Mouse (Mus musculus): Measurements from ENCODE around the gene Acly. TPM values are rescaled to one million over a fixed set of nuclear protein-coding genes. Genes with fewer than 3 reads are reported as not detected.
"Not testable (repeated sequence)": the region's sequence is repeated elsewhere in the genome, so short reads cannot be mapped to it uniquely, and the experiment has no call there.

Acly gene
- polyA plus RNA-seq, 1 experiment from 2014 or later: 320 TPM

DNA sequence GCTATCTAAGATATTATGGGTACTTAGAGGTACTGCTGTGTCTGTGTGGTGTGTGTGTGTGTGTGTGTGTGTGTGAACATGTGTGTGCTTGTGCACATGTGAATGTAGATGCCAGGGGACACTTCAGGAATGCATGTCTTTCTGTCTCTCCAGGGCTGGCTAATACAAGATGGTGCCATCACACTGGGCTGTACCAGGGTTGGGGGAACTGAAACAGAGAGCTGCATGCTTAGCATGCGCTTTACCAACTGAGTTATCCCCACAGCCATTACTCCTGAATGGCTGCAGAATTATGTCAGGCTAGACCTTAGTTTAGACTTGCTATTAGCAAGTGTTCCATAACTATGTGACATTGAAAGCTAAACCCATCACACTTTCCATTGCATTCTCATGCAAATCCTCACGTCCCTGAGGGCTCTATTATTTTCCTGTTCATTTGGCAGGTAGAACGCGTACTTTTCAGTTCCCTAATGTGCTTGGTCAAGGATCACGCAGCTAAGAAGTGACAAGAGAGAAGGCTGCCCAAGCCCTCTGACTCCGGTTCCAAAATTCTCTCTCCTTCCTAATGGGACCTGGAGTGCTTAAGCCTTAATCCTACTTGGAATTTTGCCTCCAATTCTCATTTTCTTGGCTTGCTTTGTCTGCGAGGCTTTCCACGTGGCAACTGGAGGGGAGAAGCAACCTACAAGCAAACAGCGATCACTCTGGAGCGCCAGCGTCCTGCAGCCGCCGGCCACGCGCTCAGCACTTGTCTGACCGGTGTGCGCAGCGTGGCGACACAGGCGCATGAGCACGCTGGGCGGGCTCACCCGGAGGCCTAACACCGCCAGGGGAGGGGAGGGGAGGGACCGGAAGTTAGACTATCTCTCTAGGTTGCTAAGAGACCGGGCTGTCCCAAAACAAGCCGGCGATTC, 17.3 kb upstream of the Acly start, which contains the start of gene Ttc25:
Gene Ttc25 (plus strand): TSS at position 776 of the 914 bp plus-strand sequence.
- no peaks in the 10 kb centered on the region for H3K9me3 ChIP-seq
- peak within 1 kb of the TSS; percentile 50 for H3K9ac ChIP-seq
- 4% methylated on average over 28 of the region's 28 CpGs for WGBS
- no peaks in the 10 kb centered on the region for H3K36me3 ChIP-seq (replicated peaks)
- peak within 1 kb of the TSS; percentile 67 for H3K4me2 ChIP-seq
- ATAC-seq (ENCODE audit: low FRiP score): peak; percentile 97
- H3K4me1 ChIP-seq: peaks cover 12% of the 10 kb centered on the region
- peak within 1 kb of the TSS; percentile 64 for H3K27ac ChIP-seq
- peaks cover 21% of the 10 kb centered on the region; the same call in 1 of the 2 replicates for H3K27me3 ChIP-seq
- H3K4me3 ChIP-seq (replicated peaks): peak within 1 kb of the TSS; percentile 46

DNA sequence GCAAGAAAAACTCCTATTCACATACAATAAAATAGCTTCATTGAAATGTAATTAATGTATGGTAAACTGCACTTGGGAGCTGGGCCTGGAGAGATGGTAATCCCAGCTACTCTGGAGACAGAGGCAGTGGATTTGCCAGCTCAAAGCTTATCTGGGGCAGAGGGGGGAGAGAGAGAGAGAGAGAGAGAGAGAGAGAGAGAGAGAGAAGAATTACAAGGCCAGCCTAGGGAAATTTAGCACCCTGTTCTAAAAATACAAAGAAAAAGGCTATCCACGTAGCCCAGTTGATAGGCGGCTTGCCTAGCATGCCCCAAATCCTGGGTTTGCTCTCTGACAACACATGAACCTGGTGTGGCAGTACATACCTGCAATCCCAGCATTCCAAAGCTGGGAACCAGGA, 13.8 kb upstream of the Acly start:
- Histone ChIP-seq H3K36me3 (replicated peaks) (no peaks in the 10 kb centered on the region), H3K4me3 (replicated peaks) (no peak overlapping the region), H3K9me3 (no peaks in the 10 kb centered on the region), H3K4me2 (no peak overlapping the region), H3K9ac (no peak overlapping the region), H3K27me3 (peaks cover 22% of the 10 kb centered on the region; the same call in 1 of the 2 replicates), H3K27ac (no peak overlapping the region), H3K4me1 (peaks cover 12% of the 10 kb centered on the region)
- WGBS: 93% methylated on average over 2 of the region's 2 CpGs
- ATAC-seq (ENCODE audit: low FRiP score): no peak

DNA sequence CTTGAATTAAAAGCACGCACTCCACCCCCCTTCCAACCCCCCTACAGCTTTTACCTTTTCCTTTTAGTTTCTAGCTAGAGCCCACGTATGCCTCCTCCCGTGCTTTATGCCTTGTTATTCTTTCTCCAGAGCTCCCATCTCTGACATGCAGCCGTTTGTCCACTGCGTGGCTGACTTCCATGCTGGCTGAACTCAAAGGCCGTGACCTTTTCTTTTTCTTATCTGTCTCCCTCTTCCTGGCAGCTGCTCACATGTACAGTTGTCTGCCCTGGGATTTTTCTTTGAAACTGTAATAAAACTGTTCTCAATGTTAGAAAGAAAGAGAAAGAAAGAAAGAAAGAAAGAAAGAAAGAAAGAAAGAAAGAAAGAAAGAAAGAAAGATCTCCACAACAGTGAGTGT, 13.2 kb upstream of the Acly start:
- Histone ChIP-seq H3K9ac (no peak overlapping the region), H3K4me1 (peaks cover 9% of the 10 kb centered on the region), H3K9me3 (no peaks in the 10 kb centered on the region), H3K27me3 (peaks cover 25% of the 10 kb centered on the region; the same call in 1 of the 2 replicates), H3K4me3 (replicated peaks) (no peak overlapping the region), H3K4me2 (no peak overlapping the region), H3K27ac (no peak overlapping the region), H3K36me3 (replicated peaks) (no peaks in the 10 kb centered on the region)
- ATAC-seq (ENCODE audit: low FRiP score): no peak
- WGBS: 67% methylated on average over 6 of the region's 6 CpGs

DNA sequence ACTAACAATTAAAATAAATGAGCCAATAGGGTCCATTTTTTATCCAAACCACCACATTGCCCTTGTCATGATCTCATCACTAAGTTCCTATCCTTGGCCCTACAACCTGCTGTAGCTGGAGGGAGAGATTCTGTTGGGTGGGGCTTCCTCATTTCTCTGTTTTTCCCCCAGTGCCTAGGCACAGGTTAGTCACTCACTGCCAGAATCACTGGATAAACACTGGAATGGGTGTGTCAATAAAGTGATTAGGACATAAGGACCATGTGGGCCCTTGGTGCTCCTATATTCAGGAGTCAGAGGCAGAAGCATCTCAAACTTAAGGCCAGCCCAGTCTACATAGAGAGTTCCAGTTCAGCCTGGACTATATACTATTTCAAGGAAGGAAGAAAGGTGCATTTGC, 8.7 kb upstream of the Acly start:
- Histone ChIP-seq H3K27ac (no peak overlapping the region), H3K27me3 (peaks cover 50% of the 10 kb centered on the region; the same call in 1 of the 2 replicates), H3K4me2 (no peak overlapping the region), H3K9me3 (no peaks in the 10 kb centered on the region), H3K36me3 (replicated peaks) (no peaks in the 10 kb centered on the region), H3K9ac (no peak overlapping the region), H3K4me3 (replicated peaks) (no peak overlapping the region), H3K4me1 (no peaks in the 10 kb centered on the region)
- ATAC-seq (ENCODE audit: low FRiP score): no peak

DNA sequence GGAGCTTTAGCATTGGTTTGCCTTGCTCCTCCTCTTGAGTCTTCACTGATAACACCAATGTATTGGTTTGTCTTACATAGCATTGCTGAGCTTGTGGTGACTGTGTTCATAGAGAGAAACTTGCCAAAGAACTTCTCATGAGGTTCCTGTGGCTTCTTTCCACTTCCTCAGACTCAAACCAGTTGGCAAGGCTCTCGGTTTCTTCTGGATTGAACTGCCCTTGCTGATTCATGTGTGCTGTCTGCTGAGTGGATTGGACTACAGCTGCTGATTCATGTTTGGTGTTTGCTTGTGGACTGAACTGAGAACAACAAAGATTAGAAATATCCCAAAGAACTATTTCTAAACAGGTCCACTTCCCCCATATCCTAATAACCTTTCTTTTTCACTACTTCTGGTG, 8.2 kb upstream of the Acly start:
- H3K9me3 ChIP-seq: no peaks in the 10 kb centered on the region
- 91% methylated on average over 1 of the region's 1 CpGs for WGBS
- ATAC-seq (ENCODE audit: low FRiP score): no peak

DNA sequence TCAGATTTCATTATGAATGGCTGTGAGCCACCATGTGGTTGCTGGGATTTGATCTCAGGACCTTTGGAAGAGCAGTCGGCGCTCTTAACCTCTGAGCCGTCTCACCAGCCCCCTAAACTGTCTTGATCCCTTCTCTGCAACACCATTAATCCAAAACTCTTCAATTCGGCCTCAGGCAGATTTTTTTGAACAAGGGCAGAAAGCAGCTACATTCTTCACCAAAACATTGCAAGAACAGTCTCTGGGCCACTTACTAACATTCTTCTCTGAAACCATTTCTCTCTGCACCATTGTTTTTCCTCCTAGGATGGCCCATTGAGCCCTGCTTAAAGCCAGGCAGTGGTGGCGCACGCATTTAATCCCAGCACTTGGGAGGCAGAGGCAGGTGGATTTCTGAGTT, 7.0 kb upstream of the Acly start:
- H3K4me1 ChIP-seq; H3K9ac ChIP-seq; H3K27ac ChIP-seq; H3K36me3 ChIP-seq (replicated peaks); H3K9me3 ChIP-seq; H3K4me3 ChIP-seq (replicated peaks); ATAC-seq (ENCODE audit: low FRiP score); H3K4me2 ChIP-seq: not testable (repeated sequence)
- H3K27me3 ChIP-seq: peaks cover 45% of the 10 kb centered on the region; the same call in 1 of the 2 replicates
- WGBS: 85% methylated on average over 6 of the region's 6 CpGs

More for the DNA sequence above, 8.2 kb upstream of the Acly start:
- Histone ChIP-seq H3K9ac (no peak overlapping the region), H3K27me3 (peaks cover 48% of the 10 kb centered on the region; the same call in 1 of the 2 replicates), H3K36me3 (replicated peaks) (no peaks in the 10 kb centered on the region), H3K27ac (no peak overlapping the region), H3K4me1 (no peaks in the 10 kb centered on the region), H3K4me2 (no peak overlapping the region), H3K4me3 (replicated peaks) (no peak overlapping the region)

DNA sequence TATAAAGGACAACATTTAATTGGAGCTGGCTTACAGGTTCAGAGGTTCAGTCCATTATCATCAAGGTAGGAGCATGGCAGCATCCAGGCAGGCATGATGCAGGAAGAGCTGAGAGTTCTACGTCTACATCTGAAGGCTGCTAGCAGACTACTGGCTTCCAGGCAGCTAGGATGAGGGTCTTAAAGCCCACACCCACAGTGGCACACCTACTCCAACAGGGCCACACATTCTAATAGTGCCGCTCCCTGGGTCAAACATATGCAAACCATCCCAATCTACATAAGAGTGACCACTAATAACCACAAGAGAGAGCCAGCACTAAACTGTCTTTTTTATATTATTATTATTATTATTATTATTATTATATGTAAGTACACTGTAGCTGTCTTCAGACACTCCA, 6.6 kb upstream of the Acly start:
- not testable (repeated sequence) for ATAC-seq (ENCODE audit: low FRiP score); H3K4me2 ChIP-seq; H3K27ac ChIP-seq; H3K4me1 ChIP-seq; H3K9me3 ChIP-seq; H3K36me3 ChIP-seq (replicated peaks); H3K9ac ChIP-seq; H3K4me3 ChIP-seq (replicated peaks)
- H3K27me3 ChIP-seq: peaks cover 45% of the 10 kb centered on the region; the same call in 1 of the 2 replicates
- 70% methylated on average over 2 of the region's 2 CpGs for WGBS

DNA sequence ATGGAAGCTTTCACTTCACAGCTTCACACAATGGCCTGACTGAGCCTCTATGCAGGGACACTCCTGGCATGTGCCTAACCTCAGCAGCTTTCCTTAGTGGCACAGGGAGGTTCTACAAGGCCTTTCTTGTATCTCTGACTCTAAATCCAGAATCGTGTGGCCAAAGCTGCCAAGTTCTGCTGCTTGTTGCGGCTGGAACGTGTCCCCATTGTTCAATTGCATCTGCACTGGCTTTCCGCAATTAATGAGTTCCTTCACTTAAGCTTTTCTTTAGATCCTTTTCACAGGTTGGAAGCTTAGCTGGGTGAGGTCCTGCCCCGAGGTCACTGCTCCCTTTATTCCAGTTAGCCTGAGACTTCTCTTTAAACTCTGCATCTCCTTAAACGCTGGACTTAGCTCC, 6.1 kb upstream of the Acly start:
- Histone ChIP-seq H3K4me2 (no peak overlapping the region), H3K36me3 (replicated peaks) (no peaks in the 10 kb centered on the region), H3K9ac (no peak overlapping the region), H3K4me1 (no peaks in the 10 kb centered on the region), H3K27ac (no peak overlapping the region), H3K27me3 (peaks cover 45% of the 10 kb centered on the region; the same call in 1 of the 2 replicates), H3K9me3 (no peaks in the 10 kb centered on the region), H3K4me3 (replicated peaks) (no peak overlapping the region)
- 9% methylated on average over 6 of the region's 6 CpGs for WGBS
- ATAC-seq (ENCODE audit: low FRiP score): no peak

DNA sequence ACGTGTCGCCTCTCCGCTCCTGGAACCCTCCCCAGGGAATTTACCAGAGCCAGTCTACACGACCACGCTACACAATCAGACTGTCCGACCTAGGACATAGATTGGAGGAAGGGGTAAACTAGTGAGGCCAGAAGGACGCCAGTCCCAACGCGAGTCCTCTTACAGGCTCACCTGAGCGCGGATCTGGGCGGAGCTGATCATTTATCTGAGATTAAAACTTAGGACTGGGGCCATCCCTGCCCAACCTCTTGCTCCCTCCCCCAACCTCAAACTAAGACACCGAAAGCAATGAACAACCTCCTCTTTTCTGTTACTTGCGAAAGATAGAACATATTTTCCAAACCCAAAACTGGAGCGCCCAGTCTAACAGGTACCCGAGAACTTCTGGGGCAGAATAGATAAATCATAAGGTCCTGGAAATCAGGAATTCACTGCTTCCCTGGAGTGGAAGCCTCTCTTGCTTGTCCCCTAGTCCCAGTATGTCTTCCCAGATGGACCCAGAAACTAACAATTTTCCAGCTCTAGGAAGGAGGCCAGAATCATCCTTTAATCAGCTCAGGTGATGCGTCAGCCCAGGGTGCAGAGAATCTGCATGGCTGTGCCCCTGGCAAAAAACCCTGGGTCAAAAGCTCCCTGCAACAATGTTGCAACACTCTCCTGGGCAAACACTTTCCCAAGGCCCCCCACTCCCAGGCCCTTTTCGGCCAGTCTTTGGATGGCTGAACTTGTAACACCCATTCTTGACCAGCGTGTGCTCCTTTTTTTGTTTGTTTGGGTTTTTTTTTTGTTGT, 770 bp upstream of the Acly start:
- H3K9me3 ChIP-seq: no peaks in the 10 kb centered on the region
- peaks cover 10% of the 10 kb centered on the region for H3K36me3 ChIP-seq (replicated peaks)
- H3K9ac ChIP-seq: peak overlapping the region; percentile 93
- peaks cover 36% of the 10 kb centered on the region for H3K4me1 ChIP-seq
- H3K27ac ChIP-seq: peak overlapping the region; percentile 70; the same call in 1 of the 2 replicates
- 24% methylated on average over 19 of the region's 19 CpGs for WGBS
- H3K4me2 ChIP-seq: peak overlapping the region; percentile 67
- H3K27me3 ChIP-seq: peaks cover 16% of the 10 kb centered on the region; the same call in 1 of the 2 replicates
- no peak for ATAC-seq (ENCODE audit: low FRiP score)
- H3K4me3 ChIP-seq (replicated peaks): peak overlapping the region; percentile 83

DNA sequence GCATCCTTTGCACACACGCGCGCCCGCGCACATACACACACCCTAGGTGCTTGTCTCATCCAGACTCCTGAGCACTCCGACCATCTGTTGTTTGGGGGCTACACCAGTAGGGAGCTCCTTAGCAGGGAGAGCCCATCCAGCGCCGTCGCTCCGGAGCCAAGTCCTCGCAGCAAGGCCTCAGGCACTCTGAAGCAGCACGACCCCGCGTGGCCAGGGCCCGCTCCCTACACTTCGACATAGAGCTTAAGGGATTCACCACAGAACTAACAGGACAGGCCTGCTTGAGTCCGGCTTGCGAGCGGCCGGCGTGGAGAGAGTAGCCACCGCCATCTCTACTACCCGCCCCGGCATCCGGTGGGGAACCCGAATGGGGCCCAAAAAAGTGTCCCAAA, 738 bp downstream of the Acly start:
- Histone ChIP-seq H3K27ac (peak overlapping the region; percentile 92), H3K9me3 (no peaks in the 10 kb centered on the region), H3K9ac (peak overlapping the region; percentile 93), H3K4me1 (peaks cover 36% of the 10 kb centered on the region), H3K36me3 (replicated peaks) (peaks cover 25% of the 10 kb centered on the region), H3K4me2 (peak overlapping the region; percentile 89), H3K4me3 (replicated peaks) (peak overlapping the region; percentile 83), H3K27me3 (0 out of 2 replicates have a peak, but pooled peaks cover 5% of the 10 kb centered on the region)
- peak; percentile 53 for ATAC-seq (ENCODE audit: low FRiP score)
- WGBS: under 1% methylated on average over 26 of the region's 26 CpGs

- peak overlapping the region; percentile 83 for H3K4me3 ChIP-seq (replicated peaks)
- peaks cover 34% of the 10 kb centered on the region for H3K36me3 ChIP-seq (replicated peaks)
- H3K27ac ChIP-seq: peak overlapping the region; percentile 44; the same call in 1 of the 2 replicates
- no peak for ATAC-seq (ENCODE audit: low FRiP score)
- H3K4me2 ChIP-seq: peak overlapping the region; percentile 89
- no peaks in the 10 kb centered on the region for H3K9me3 ChIP-seq
- WGBS: 4% methylated on average over 15 of the region's 15 CpGs
- peaks cover 36% of the 10 kb centered on the region for H3K4me1 ChIP-seq
- no peaks in the 10 kb centered on the region for H3K27me3 ChIP-seq
- H3K9ac ChIP-seq: peak overlapping the region; percentile 93
Measured at GRCm38 (mm10) chr11:100526052-100526816, 1.6 kb downstream of the Acly start.

Measured in forebrain, embryonic 12.5 days (tissue).